Mouse (Mus musculus) cerebellum, adult 2 months (tissue): ENCODE data around the gene Tmc5. TPM values are rescaled to one million over a fixed set of nuclear protein-coding genes. Genes with fewer than 3 reads are reported as not detected.
A peak's percentile ranks its signal among the peaks of the same experiment; 100 is the strongest.

Experiments used
- DNase-seq, 2 experiments: peaks; one replicate each; pipeline ENCODE4 v3.0.0; 2021
- H3K27ac ChIP-seq: fragments of 200-500 bp; 2 replicates; pipeline ENCODE4 v1.5.1; 2012; ENCODE audit warnings: low read length, control low read depth, inconsistent platforms; ENCODE audit not compliant: insufficient read depth
- H3K27me3 ChIP-seq: fragments of 200-500 bp; 2 replicates; pipeline ENCODE4 v1.6.1; 2012; ENCODE audit warnings: inconsistent platforms, mild to moderate bottlenecking, low read length, moderate library complexity; ENCODE audit not compliant: control insufficient read depth, insufficient read depth
- H3K4me1 ChIP-seq: fragments of 200-500 bp; 2 replicates; pipeline ENCODE4 v1.6.1; 2011; ENCODE audit warnings: low read length; ENCODE audit not compliant: control insufficient read depth, insufficient read depth
- H3K4me3 ChIP-seq: fragments of 200-500 bp; replicated peaks from 2 replicates; pipeline ENCODE3; 2011; ENCODE audit warnings: mild to moderate bottlenecking, low read depth, low read length, control low read depth; ENCODE audit not compliant: insufficient read depth
- CTCF ChIP-seq: fragments of 200-500 bp; IDR thresholded peaks from 2 replicates; pipeline ENCODE4 v1.5.1; 2011; ENCODE audit warnings: low read depth, mild to moderate bottlenecking, control low read depth, low read length, moderate library complexity, borderline replicate concordance; ENCODE audit not compliant: insufficient read depth
- POLR2A ChIP-seq: fragments of 200-500 bp; IDR thresholded peaks from 2 replicates; pipeline ENCODE4 v1.6.1; 2011; ENCODE audit warnings: low read length, control low read depth, borderline replicate concordance; ENCODE audit not compliant: insufficient read depth
- WGBS: fragments of 180-500 bp; shearing (Covaris S2); methylation state at CpG from one replicate; pipeline ENCODE4 v1.1.7; 2018; 5-methylcytosine and 5-hydroxymethylcytosine counted together
- polyA plus RNA-seq: library from polyadenylated mRNA; depleted of rRNA; stranded (reverse); fragments of >200 nt; gene quantifications from 2 replicates; pipeline ENCODE4 v1.2.3, GENCODE M21; 2012

The Tmc5 gene
- polyA plus RNA-seq, 1 experiment, result 0.13 TPM

GRCm38 (mm10) chr7:118637466-118637865 lies 40.4 kb downstream of the Tmc5 start:
- Histone ChIP-seq H3K27ac (no peak overlapping the region), H3K27me3 (no peaks in the 10 kb centered on the region), H3K4me3 (no peak overlapping the region), H3K4me1 (no peaks in the 10 kb centered on the region)
- no peak for DNase-seq
- WGBS, result 68% methylated on average over 4 of the region's 4 CpGs
- no peak for TF ChIP-seq CTCF
- TF ChIP-seq POLR2A, result no peak

DNA sequence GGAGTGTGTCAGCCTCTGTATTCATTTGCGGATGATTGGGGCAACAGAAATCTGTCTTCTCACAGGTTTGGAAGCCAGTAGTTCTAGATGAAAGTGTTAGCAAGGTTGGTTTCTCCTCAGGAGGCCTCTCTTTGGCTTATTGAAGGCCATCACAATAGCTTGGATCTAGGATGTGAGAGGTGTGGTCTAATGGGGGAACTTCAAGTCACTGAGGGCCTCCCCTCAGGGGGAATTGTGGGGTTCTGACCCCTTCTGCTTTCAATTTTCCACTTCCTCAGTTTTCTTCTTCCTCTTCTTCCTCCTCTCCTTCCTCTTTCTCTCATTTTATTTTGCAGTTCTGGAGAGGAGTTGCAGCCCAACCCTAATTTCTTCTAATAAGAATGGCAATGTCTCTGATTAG lies 49.1 kb downstream of the Tmc5 start:
- Histone ChIP-seq H3K27ac (no peak overlapping the region), H3K27me3 (no peaks in the 10 kb centered on the region; the same call in 1 of the 2 replicates), H3K4me1 (no peaks in the 10 kb centered on the region), H3K4me3 (no peak overlapping the region)
- DNase-seq, result no peak
- WGBS, result 87% methylated on average over 1 of the region's 1 CpGs
- TF ChIP-seq CTCF (no peak), POLR2A (no peak)

GRCm38 (mm10) chr7:118649328-118649727 lies 52.2 kb downstream of the Tmc5 start:
- Histone ChIP-seq H3K27ac (no peak overlapping the region), H3K27me3 (no peaks in the 10 kb centered on the region; the same call in 1 of the 2 replicates), H3K4me3 (no peak overlapping the region), H3K4me1 (peaks cover 11% of the 10 kb centered on the region)
- DNase-seq, result peak; percentile 62 to 79
- WGBS, result 2% methylated on average over 7 of the region's 7 CpGs
- no peak for TF ChIP-seq CTCF
- no peak for TF ChIP-seq POLR2A

- DNase-seq, result no peak
- H3K27ac ChIP-seq, result no peak overlapping the region
- no peak for TF ChIP-seq CTCF
- TF ChIP-seq POLR2A, result no peak
- no peaks in the 10 kb centered on the region for H3K27me3 ChIP-seq
- peaks cover 11% of the 10 kb centered on the region for H3K4me1 ChIP-seq
- H3K4me3 ChIP-seq, result no peak overlapping the region
- WGBS, result 93% methylated on average over 4 of the region's 4 CpGs
Observed at GRCm38 (mm10) chr7:118650119-118650518, 53.0 kb downstream of the Tmc5 start.

- TF ChIP-seq CTCF, result no peak
- no peak for TF ChIP-seq POLR2A
- H3K27me3 ChIP-seq, result no peaks in the 10 kb centered on the region
- H3K4me1 ChIP-seq, result peaks cover 11% of the 10 kb centered on the region
- no peak overlapping the region for H3K27ac ChIP-seq
- DNase-seq, result no peak
- 66% methylated on average over 1 of the region's 1 CpGs for WGBS
- no peak overlapping the region for H3K4me3 ChIP-seq
Observed at GRCm38 (mm10) chr7:118650891-118651290, 53.8 kb downstream of the Tmc5 start.

DNA sequence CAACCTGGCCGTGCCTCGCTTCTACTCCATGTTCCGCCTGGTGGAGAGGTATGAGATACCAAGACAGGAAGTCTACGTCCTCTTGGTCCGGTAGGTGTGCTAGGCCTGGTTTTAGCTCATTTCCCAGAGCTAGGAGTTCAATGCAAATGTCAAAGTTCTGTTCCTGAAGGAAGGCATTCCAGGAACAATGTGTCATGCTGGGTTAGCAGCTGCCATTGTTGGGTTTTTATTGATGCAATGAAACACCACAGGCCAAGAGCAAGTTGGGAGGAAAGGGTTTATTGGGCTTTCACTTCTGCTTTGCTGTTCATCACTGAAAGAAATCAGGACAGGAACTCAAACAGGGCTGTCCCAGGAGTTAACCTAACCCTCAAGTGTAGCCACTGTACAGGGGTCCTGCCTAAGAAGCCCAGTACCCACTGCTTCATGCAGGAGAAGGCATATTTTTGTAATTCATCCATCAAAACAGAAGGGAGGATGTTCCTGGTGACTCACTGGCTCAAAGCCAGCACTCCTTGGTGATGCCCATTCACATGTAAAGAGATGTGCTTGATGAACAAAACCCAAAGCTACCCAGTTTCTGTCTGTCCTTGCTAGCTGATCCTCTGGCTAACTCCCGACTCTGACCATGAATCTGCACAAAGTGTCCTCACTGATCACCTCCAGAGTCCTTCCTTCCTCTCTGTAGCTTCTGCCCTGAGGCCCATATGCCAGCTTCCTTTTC lies 55.6 kb downstream of the Tmc5 start:
- peaks cover 11% of the 10 kb centered on the region for H3K4me1 ChIP-seq

GRCm38 (mm10) chr7:118656730-118657129 lies 59.6 kb downstream of the Tmc5 start:
- DNase-seq, result no peak
- Histone ChIP-seq H3K27ac (no peak overlapping the region), H3K4me1 (peaks cover 11% of the 10 kb centered on the region), H3K27me3 (no peaks in the 10 kb centered on the region), H3K4me3 (no peak overlapping the region)
- TF ChIP-seq CTCF, result no peak
- TF ChIP-seq POLR2A, result no peak
- WGBS, result 20% methylated on average over 6 of the region's 6 CpGs

More for the DNA sequence above, 55.6 kb downstream of the Tmc5 start:
- Histone ChIP-seq H3K27ac (no peak overlapping the region), H3K4me3 (no peak overlapping the region), H3K27me3 (no peaks in the 10 kb centered on the region)
- peak; percentile 42 to 58 for DNase-seq
- WGBS, result 43% methylated on average over 6 of the region's 6 CpGs
- TF ChIP-seq POLR2A (no peak), CTCF (no peak)

GRCm38 (mm10) chr7:118667773-118668172 lies 70.7 kb downstream of the Tmc5 start:
- 90% methylated on average over 2 of the region's 2 CpGs for WGBS
- Histone ChIP-seq H3K4me1 (no peaks in the 10 kb centered on the region), H3K27me3 (no peaks in the 10 kb centered on the region), H3K4me3 (no peak overlapping the region), H3K27ac (no peak overlapping the region)
- DNase-seq, result no peak
- TF ChIP-seq POLR2A, result no peak
